Mouse (Mus musculus) embryonic facial prominence, embryonic 14.5 days (tissue): Measurements from ENCODE around the gene Btf3. TPM values are rescaled to one million over a fixed set of nuclear protein-coding genes. Genes with fewer than 3 reads are reported as not detected.
A peak's percentile ranks its signal among the peaks of the same experiment; 100 is the strongest.

Experiments used
- ATAC-seq: fragments of 200-750 bp; cut with Nextera tagmentation; 2 replicates; pipeline ENCODE4 v1.8.0; 2017; ENCODE audit warnings: low read depth, moderate number of reproducible peaks, moderate TSS enrichment
- DNase-seq: peaks from one replicate; pipeline ENCODE4 v3.0.0-alpha.2; 2015; ENCODE audit warnings: low spot score
- H3K27ac ChIP-seq: fragments of 300-500 bp; sonication (generic); replicated peaks from 2 replicates; pipeline ENCODE4 v1.5.1; 2014; ENCODE audit warnings: low read depth, mild to moderate bottlenecking, low read length, moderate library complexity
- H3K27me3 ChIP-seq: fragments of 300-500 bp; sonication (generic); replicated peaks from 2 replicates; pipeline ENCODE4 v1.6.1; 2014; ENCODE audit warnings: low read length; ENCODE audit not compliant: control insufficient read depth, insufficient read depth
- H3K36me3 ChIP-seq: fragments of 300-500 bp; sonication (generic); 2 replicates; pipeline ENCODE4 v1.6.1; 2014; ENCODE audit warnings: low read length, mixed read lengths; ENCODE audit not compliant: control insufficient read depth, insufficient read depth
- H3K4me1 ChIP-seq: fragments of 300-500 bp; sonication (generic); 2 replicates; pipeline ENCODE4 v1.6.1; 2014; ENCODE audit warnings: antibody characterized with exemption, low read length; ENCODE audit not compliant: control insufficient read depth, insufficient read depth
- H3K4me2 ChIP-seq: fragments of 300-500 bp; sonication (generic); 2 replicates; pipeline ENCODE4 v1.6.1; 2014; ENCODE audit warnings: low read depth, mild to moderate bottlenecking, low read length, moderate library complexity, mixed read lengths
- H3K4me3 ChIP-seq: fragments of 300-500 bp; sonication (generic); 2 replicates; pipeline ENCODE4 v1.5.1; 2014; ENCODE audit warnings: low read depth, mild to moderate bottlenecking, low read length
- H3K9ac ChIP-seq: fragments of 300-500 bp; sonication (generic); 2 replicates; pipeline ENCODE4 v1.6.1; 2014; ENCODE audit warnings: low read depth, mild to moderate bottlenecking, low read length, moderate library complexity, mixed read lengths
- H3K9me3 ChIP-seq: fragments of 300-500 bp; sonication (generic); 2 replicates; pipeline ENCODE4 v1.6.1; 2016; ENCODE audit warnings: low read length; ENCODE audit not compliant: control insufficient read depth
- WGBS: fragments of 180-500 bp; shearing (Covaris S2); extraction: QIAGEN DNeasy Blood & Tissue Kit; methylation state at CpG from one replicate; pipeline ENCODE4 v1.1.7; 2014; 5-methylcytosine and 5-hydroxymethylcytosine counted together
- polyA plus RNA-seq: library from polyadenylated mRNA; unstranded; fragments of >200 nt; fragmentation: Nextera tagmentation; extraction: Ambion mirVana; gene quantifications from 2 replicates; pipeline ENCODE4 v1.2.1, GENCODE M21; 2014

The Btf3 gene
- polyA plus RNA-seq, 1 experiment from 2014 or later: 674 TPM

DNA sequence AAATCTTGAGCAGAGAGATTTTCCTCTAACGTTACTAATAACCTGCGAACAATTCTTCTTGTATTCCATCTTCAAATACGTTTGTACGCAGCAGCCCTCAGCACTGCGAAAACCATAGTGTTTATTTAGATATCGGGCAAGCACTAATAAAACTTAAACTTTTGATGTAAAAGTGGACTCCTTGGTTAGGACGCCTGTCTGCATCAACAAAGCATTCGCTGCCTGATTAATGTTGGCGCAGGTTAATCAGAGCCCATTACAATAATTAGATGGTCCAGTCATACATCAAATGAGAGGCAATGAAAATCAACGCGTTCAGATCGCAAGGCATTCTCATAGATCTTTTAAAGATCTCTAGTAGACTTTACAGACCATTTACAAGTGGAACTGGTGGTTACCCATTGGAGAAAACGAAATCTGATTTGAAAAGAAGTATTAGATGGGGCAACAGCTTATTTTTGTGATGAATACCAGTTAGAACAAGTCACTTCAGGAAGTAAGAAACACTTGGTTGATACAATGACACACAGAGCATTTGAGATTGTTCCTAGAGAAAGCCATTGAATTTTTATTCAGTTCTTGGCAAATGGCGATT is 35.7 kb upstream of the Btf3 start:
- Histone ChIP-seq H3K9ac (no peak overlapping the region), H3K4me2 (no peak overlapping the region), H3K9me3 (no peaks in the 10 kb centered on the region), H3K27me3 (peaks cover 60% of the 10 kb centered on the region), H3K4me3 (no peak overlapping the region), H3K27ac (no peak overlapping the region), H3K4me1 (peaks cover 4% of the 10 kb centered on the region; the same call in 1 of the 2 replicates), H3K36me3 (no peaks in the 10 kb centered on the region)
- ATAC-seq (no peak), DNase-seq (no peak)
- 14% methylated on average over 14 of the region's 14 CpGs for WGBS

DNA sequence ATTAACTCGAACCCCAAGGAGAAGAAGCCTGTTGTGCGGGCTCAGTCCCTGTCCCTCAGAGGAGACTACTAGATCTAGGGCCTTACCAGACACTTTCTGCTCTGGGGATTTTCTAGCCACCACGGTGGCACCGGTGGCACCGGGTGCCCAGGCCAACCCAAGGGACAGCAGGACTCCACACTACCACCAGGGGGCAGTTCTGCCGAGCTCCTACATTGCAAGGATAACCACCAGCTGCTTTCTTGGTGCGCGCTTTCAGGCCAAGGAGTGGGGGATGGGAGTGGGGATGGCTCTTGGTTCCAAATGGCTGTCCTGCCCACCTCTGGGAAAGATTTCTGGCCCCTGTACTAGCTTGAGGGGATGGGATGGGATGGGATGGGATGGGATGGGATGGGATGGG is 34.7 kb upstream of the Btf3 start:
- 10% methylated on average over 8 of the region's 8 CpGs for WGBS
- Histone ChIP-seq H3K36me3 (no peaks in the 10 kb centered on the region), H3K4me3 (no peak overlapping the region), H3K4me1 (peaks cover 4% of the 10 kb centered on the region; the same call in 1 of the 2 replicates), H3K27ac (no peak overlapping the region), H3K27me3 (peaks cover 60% of the 10 kb centered on the region), H3K4me2 (no peak overlapping the region), H3K9me3 (no peaks in the 10 kb centered on the region), H3K9ac (no peak overlapping the region)
- DNase-seq: no peak
- ATAC-seq: no peak

DNA sequence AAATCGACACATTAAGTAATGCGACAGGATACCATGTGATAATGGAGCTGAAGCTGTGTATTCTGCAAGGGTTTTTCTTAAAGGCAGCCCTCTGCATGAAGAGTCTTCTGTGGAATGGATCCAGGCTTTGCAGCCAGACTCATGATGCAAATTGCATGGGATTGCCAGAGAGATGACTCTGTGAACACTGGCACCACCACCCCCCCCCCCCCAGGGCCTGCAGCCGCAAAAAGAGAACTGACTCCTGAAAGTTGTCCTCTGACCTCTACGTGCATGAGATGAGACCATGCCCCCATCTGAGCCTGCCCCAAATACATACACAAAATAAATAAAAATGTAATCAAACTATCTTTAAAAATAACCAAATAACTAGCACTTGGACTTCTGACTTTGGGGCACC is 32.7 kb upstream of the Btf3 start:
- peaks cover 4% of the 10 kb centered on the region; the same call in 1 of the 2 replicates for H3K4me1 ChIP-seq
- H3K27ac ChIP-seq: no peak overlapping the region
- no peaks in the 10 kb centered on the region for H3K9me3 ChIP-seq
- H3K9ac ChIP-seq: no peak overlapping the region
- no peak overlapping the region for H3K4me3 ChIP-seq
- no peaks in the 10 kb centered on the region for H3K36me3 ChIP-seq
- no peak for ATAC-seq
- no peak overlapping the region for H3K4me2 ChIP-seq
- 61% methylated on average over 4 of the region's 4 CpGs for WGBS
- peaks cover 50% of the 10 kb centered on the region for H3K27me3 ChIP-seq
- no peak for DNase-seq

DNA sequence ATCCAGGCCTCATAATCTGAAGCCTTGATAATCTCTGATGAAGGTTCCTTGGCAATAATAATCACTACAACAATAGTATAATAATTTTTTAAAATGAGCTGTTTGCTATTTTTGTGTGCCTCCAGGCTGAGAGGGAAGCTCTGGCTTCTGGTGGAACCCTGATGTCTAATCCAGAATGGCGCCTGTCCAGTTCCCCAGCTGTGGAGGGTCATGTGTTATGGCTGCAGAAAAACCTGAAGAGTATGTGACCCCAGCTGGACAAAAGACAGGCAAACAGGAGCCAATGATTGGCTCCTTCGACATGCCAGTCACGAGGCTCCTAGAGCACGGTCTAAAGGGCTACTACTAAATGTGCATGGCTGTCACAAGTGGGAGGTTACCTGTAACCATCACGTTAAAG is 23.7 kb upstream of the Btf3 start:
- DNase-seq (no peak), ATAC-seq (no peak)
- Histone ChIP-seq H3K9me3 (no peaks in the 10 kb centered on the region), H3K27ac (no peak overlapping the region), H3K4me2 (no peak overlapping the region), H3K27me3 (0 out of 2 replicates have a peak, but pooled peaks cover 2% of the 10 kb centered on the region), H3K36me3 (no peaks in the 10 kb centered on the region), H3K4me1 (no peaks in the 10 kb centered on the region), H3K9ac (no peak overlapping the region), H3K4me3 (no peak overlapping the region)
- WGBS: 69% methylated on average over 5 of the region's 5 CpGs

DNA sequence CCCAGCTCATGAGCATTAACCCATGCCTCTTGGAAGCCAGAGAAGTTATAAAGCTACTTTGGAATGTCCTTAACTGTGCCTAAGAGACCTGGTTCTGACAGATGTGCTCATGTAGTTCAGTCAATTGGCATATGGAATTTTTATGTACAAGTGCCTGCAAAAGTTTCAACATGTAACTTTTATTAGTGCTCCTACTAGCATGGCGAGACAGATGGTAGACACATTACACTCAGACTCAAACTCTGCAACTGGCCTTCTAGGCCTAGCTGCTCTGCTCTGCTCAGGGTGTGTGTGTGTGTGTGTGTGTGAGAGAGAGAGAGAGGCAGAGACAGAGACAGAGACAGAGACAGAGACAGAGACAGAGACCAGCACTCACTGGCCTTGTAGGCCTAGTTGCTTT is 19.4 kb upstream of the Btf3 start:
- Histone ChIP-seq H3K9ac (no peak overlapping the region), H3K9me3 (no peaks in the 10 kb centered on the region), H3K4me2 (no peak overlapping the region), H3K27me3 (no peaks in the 10 kb centered on the region), H3K27ac (no peak overlapping the region), H3K4me3 (no peak overlapping the region), H3K4me1 (no peaks in the 10 kb centered on the region), H3K36me3 (no peaks in the 10 kb centered on the region)
- 58% methylated on average over 1 of the region's 1 CpGs for WGBS
- ATAC-seq (no peak), DNase-seq (no peak)

DNA sequence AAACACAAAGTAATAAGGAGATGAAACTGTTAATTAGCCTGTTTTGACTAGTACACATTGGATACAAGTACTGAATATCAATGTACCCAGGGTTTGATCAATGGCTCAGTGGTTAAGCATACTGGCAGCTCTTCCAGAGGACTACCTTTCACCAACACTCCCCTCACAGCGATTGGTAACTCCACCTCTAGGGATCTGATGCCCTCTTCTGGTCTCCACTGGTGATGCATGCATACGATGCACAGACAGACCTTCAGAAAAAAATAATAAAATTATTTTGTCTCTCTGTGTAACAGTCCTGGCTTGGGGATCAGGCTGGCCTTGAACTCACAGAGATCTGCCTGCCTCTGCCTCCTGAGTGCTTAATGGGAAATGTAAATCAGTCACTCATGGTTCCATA is 15.3 kb upstream of the Btf3 start:
- DNase-seq (no peak), ATAC-seq (no peak)
- Histone ChIP-seq H3K4me2 (no peak overlapping the region), H3K27me3 (no peaks in the 10 kb centered on the region), H3K27ac (no peak overlapping the region), H3K4me1 (no peaks in the 10 kb centered on the region), H3K4me3 (no peak overlapping the region), H3K9me3 (no peaks in the 10 kb centered on the region), H3K36me3 (no peaks in the 10 kb centered on the region), H3K9ac (no peak overlapping the region)
- WGBS: 57% methylated on average over 2 of the region's 2 CpGs

GRCm38 (mm10) chr13:98325034-98325433 is 8.2 kb upstream of the Btf3 start:
- H3K4me3 ChIP-seq: no peak overlapping the region
- H3K4me1 ChIP-seq: no peaks in the 10 kb centered on the region
- H3K27ac ChIP-seq: no peak overlapping the region
- H3K27me3 ChIP-seq: no peaks in the 10 kb centered on the region
- no peak overlapping the region for H3K9ac ChIP-seq
- no peaks in the 10 kb centered on the region for H3K36me3 ChIP-seq
- 37% methylated on average over 11 of the region's 11 CpGs for WGBS
- H3K9me3 ChIP-seq: no peaks in the 10 kb centered on the region
- H3K4me2 ChIP-seq: no peak overlapping the region
- peak; percentile 49 for DNase-seq
- ATAC-seq: no peak

DNA sequence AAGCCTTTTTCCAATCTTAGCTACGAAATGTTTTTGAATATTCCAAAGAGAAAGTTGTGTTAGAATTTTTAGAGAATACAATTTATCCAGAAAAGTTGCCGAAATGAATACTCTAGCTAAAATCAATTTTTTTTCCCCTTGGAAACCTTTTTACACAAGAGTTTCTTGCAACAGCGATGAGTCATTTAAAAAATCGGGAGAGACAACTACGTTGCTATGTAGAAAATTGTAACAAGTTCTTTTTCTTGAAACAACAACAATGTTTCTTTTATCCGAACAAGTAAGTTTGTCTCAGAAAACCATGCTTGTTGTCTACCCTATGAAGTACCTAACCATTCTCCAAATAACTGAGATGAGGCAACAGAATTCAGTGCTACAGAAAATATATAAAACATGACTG is 1.1 kb upstream of the Btf3 start:
- no peaks in the 10 kb centered on the region for H3K9me3 ChIP-seq
- no peaks in the 10 kb centered on the region for H3K27me3 ChIP-seq
- H3K4me1 ChIP-seq: peaks cover 11% of the 10 kb centered on the region
- H3K27ac ChIP-seq: no peak overlapping the region
- ATAC-seq: no peak
- peaks cover 21% of the 10 kb centered on the region for H3K36me3 ChIP-seq
- no peak for DNase-seq
- 85% methylated on average over 6 of the region's 6 CpGs for whole genome bisulfite sequencing
- H3K4me3 ChIP-seq: peak overlapping the region; percentile 99
- peak overlapping the region; percentile 80 for H3K4me2 ChIP-seq
- H3K9ac ChIP-seq: no peak overlapping the region

- H3K36me3 ChIP-seq: peaks cover 27% of the 10 kb centered on the region
- peaks cover 11% of the 10 kb centered on the region for H3K4me1 ChIP-seq
- peak overlapping the region; percentile 99 for H3K4me3 ChIP-seq
- 3% methylated on average over 16 of the region's 16 CpGs for WGBS
- H3K27me3 ChIP-seq: no peaks in the 10 kb centered on the region
- peak overlapping the region; percentile 98 for H3K9ac ChIP-seq
- peak overlapping the region; percentile 80 for H3K4me2 ChIP-seq
- no peak for ATAC-seq
- peak overlapping the region; percentile 92 for H3K27ac ChIP-seq
- no peaks in the 10 kb centered on the region for H3K9me3 ChIP-seq
- DNase-seq: no peak
Observed at GRCm38 (mm10) chr13:98317246-98317677, 456 bp upstream of the Btf3 start.
